Mouse (Mus musculus) kidney, embryonic 15.5 days (tissue): ENCODE results near the gene Tasp1. TPM values are rescaled to one million over a fixed set of nuclear protein-coding genes. Genes with fewer than 3 reads are reported as not detected.
"Not testable (repeated sequence)": the region's sequence is repeated elsewhere in the genome, so short reads cannot be mapped to it uniquely, and the experiment has no call there.

Source experiments
- ATAC-seq: fragments of 200-750 bp; cut with Nextera tagmentation; replicated peaks from 2 replicates; pipeline ENCODE4 v1.8.0; 2017; ENCODE audit warnings: moderate TSS enrichment; ENCODE audit not compliant: low FRiP score
- H3K27ac ChIP-seq: fragments of 300-500 bp; sonication (generic); 2 replicates; pipeline ENCODE4 v1.5.1; 2015; ENCODE audit warnings: mild to moderate bottlenecking, inconsistent platforms
- H3K27me3 ChIP-seq: fragments of 300-500 bp; sonication (generic); 2 replicates; pipeline ENCODE4 v1.6.1; 2015; ENCODE audit warnings: inconsistent platforms
- H3K36me3 ChIP-seq: fragments of 300-500 bp; sonication (generic); 2 replicates; pipeline ENCODE4 v1.6.1; 2015; ENCODE audit warnings: inconsistent platforms
- H3K4me1 ChIP-seq: fragments of 300-500 bp; sonication (generic); 2 replicates; pipeline ENCODE4 v1.6.1; 2015; ENCODE audit warnings: inconsistent platforms
- H3K4me2 ChIP-seq: fragments of 300-500 bp; sonication (generic); 2 replicates; pipeline ENCODE4 v1.6.1; 2015; ENCODE audit warnings: moderate library complexity, mild to moderate bottlenecking, inconsistent platforms
- H3K4me3 ChIP-seq: fragments of 300-500 bp; sonication (generic); replicated peaks from 2 replicates; pipeline ENCODE4 v1.5.1; 2015; ENCODE audit warnings: mild to moderate bottlenecking, inconsistent platforms
- H3K9ac ChIP-seq: fragments of 300-500 bp; sonication (generic); 2 replicates; pipeline ENCODE4 v1.6.1; 2015; ENCODE audit warnings: mild to moderate bottlenecking, inconsistent platforms
- H3K9me3 ChIP-seq: fragments of 300-500 bp; sonication (generic); replicated peaks from 2 replicates; pipeline ENCODE4 v1.6.1; 2016; ENCODE audit warnings: inconsistent platforms
- WGBS: fragments of 180-500 bp; shearing (Covaris S2); methylation state at CpG from one replicate; pipeline ENCODE4 v1.1.7; 2015; ENCODE audit warnings: mixed read lengths; 5-methylcytosine and 5-hydroxymethylcytosine counted together
- polyA plus RNA-seq: library from polyadenylated mRNA; unstranded; fragments of >200 nt; fragmentation: Nextera tagmentation; extraction: Ambion mirVana; gene quantifications from 2 replicates; pipeline ENCODE4 v1.2.1, GENCODE M21; 2015

Gene Tasp1
- polyA plus RNA-seq, 1 experiment from 2014 or later, result 21.6 TPM

- WGBS, result 61% methylated on average over 2 of the region's 2 CpGs
- Histone ChIP-seq H3K9ac (no peak overlapping the region), H3K4me1 (no peaks in the 10 kb centered on the region), H3K4me2 (no peak overlapping the region), H3K4me3 (no peak overlapping the region), H3K27me3 (no peaks in the 10 kb centered on the region), H3K36me3 (no peaks in the 10 kb centered on the region), H3K9me3 (no peaks in the 10 kb centered on the region), H3K27ac (no peak overlapping the region)
- ATAC-seq, result 0 out of 2 replicates have a peak, but pooled peaks have one; percentile 12
These were observed 192.8 kb downstream of the Tasp1 start for GRCm38 (mm10) chr2:139873762-139874161.

- not testable (repeated sequence) for H3K4me3 ChIP-seq, H3K36me3 ChIP-seq, H3K27ac ChIP-seq, H3K9ac ChIP-seq, ATAC-seq, H3K27me3 ChIP-seq, H3K4me1 ChIP-seq, H3K4me2 ChIP-seq, H3K9me3 ChIP-seq
- WGBS, result 94% methylated on average over 2 of the region's 2 CpGs
These were observed 197.5 kb downstream of the Tasp1 start for GRCm38 (mm10) chr2:139869071-139869470.

GRCm38 (mm10) chr2:139863396-139863795, 203.2 kb downstream of the Tasp1 start:
- H3K9ac ChIP-seq, H3K36me3 ChIP-seq, ATAC-seq, H3K27ac ChIP-seq, H3K27me3 ChIP-seq, H3K9me3 ChIP-seq, H3K4me2 ChIP-seq, H3K4me3 ChIP-seq, H3K4me1 ChIP-seq: not testable (repeated sequence)
- WGBS, result 95% methylated on average over 3 of the region's 3 CpGs

GRCm38 (mm10) chr2:139860133-139860494, 206.5 kb downstream of the Tasp1 start:
- no peaks in the 10 kb centered on the region for H3K36me3 ChIP-seq
- no peak overlapping the region for H3K4me3 ChIP-seq
- H3K4me1 ChIP-seq, result 0 out of 2 replicates have a peak, but pooled peaks cover 5% of the 10 kb centered on the region
- no peak overlapping the region for H3K27ac ChIP-seq
- ATAC-seq, result no peak
- H3K9me3 ChIP-seq, result no peaks in the 10 kb centered on the region
- no peaks in the 10 kb centered on the region for H3K27me3 ChIP-seq
- no peak overlapping the region for H3K4me2 ChIP-seq
- no peak overlapping the region for H3K9ac ChIP-seq
- WGBS, result 91% methylated on average over 5 of the region's 5 CpGs

- WGBS, result 25% methylated on average over 3 of the region's 3 CpGs
- ATAC-seq, result peak; percentile 55; the same call in 1 of the 2 replicates
- H3K27ac ChIP-seq, result no peak overlapping the region
These were observed 207.0 kb downstream of the Tasp1 start for GRCm38 (mm10) chr2:139859424-139860132.

GRCm38 (mm10) chr2:139849621-139850020, 217.0 kb downstream of the Tasp1 start:
- H3K4me3 ChIP-seq, result no peak overlapping the region
- H3K27me3 ChIP-seq, result no peaks in the 10 kb centered on the region
- no peak overlapping the region for H3K27ac ChIP-seq
- H3K4me2 ChIP-seq, result no peak overlapping the region
- ATAC-seq, result no peak
- no peaks in the 10 kb centered on the region for H3K9me3 ChIP-seq
- no peaks in the 10 kb centered on the region for H3K4me1 ChIP-seq
- 52% methylated on average over 1 of the region's 1 CpGs for WGBS
- no peaks in the 10 kb centered on the region for H3K36me3 ChIP-seq
- no peak overlapping the region for H3K9ac ChIP-seq

More at GRCm38 (mm10) chr2:139859424-139860132, 207.0 kb downstream of the Tasp1 start:
- no peak overlapping the region for H3K4me2 ChIP-seq
- no peaks in the 10 kb centered on the region for H3K9me3 ChIP-seq
- 0 out of 2 replicates have a peak, but pooled peaks cover 5% of the 10 kb centered on the region for H3K4me1 ChIP-seq
- H3K36me3 ChIP-seq, result no peaks in the 10 kb centered on the region
- no peak overlapping the region for H3K4me3 ChIP-seq
- H3K27me3 ChIP-seq, result no peaks in the 10 kb centered on the region
- no peak overlapping the region for H3K9ac ChIP-seq

GRCm38 (mm10) chr2:139841359-139841758, 225.2 kb downstream of the Tasp1 start:
- H3K27ac ChIP-seq, result no peak overlapping the region
- H3K4me3 ChIP-seq, result no peak overlapping the region
- no peaks in the 10 kb centered on the region for H3K36me3 ChIP-seq
- 88% methylated on average over 1 of the region's 1 CpGs for WGBS
- H3K9ac ChIP-seq, result no peak overlapping the region
- H3K4me2 ChIP-seq, result no peak overlapping the region
- H3K27me3 ChIP-seq, result no peaks in the 10 kb centered on the region
- no peaks in the 10 kb centered on the region for H3K4me1 ChIP-seq
- ATAC-seq, result no peak
- no peaks in the 10 kb centered on the region for H3K9me3 ChIP-seq

- no peak overlapping the region for H3K27ac ChIP-seq
- no peaks in the 10 kb centered on the region for H3K27me3 ChIP-seq
- WGBS, result 76% methylated on average over 5 of the region's 5 CpGs
- no peaks in the 10 kb centered on the region for H3K4me1 ChIP-seq
- no peak for ATAC-seq
- no peak overlapping the region for H3K4me2 ChIP-seq
- no peaks in the 10 kb centered on the region for H3K36me3 ChIP-seq
- no peak overlapping the region for H3K4me3 ChIP-seq
- no peaks in the 10 kb centered on the region for H3K9me3 ChIP-seq
- H3K9ac ChIP-seq, result no peak overlapping the region
These were observed 225.7 kb downstream of the Tasp1 start for GRCm38 (mm10) chr2:139840941-139841340.

GRCm38 (mm10) chr2:139821589-139822378, 244.8 kb downstream of the Tasp1 start:
- H3K4me2 ChIP-seq, result no peak overlapping the region
- H3K27ac ChIP-seq, result 0 out of 2 replicates have a peak overlapping the region, but pooled peaks have one; percentile 27
- 27% methylated on average over 8 of the region's 8 CpGs for WGBS
- peaks cover 13% of the 10 kb centered on the region for H3K4me1 ChIP-seq
- no peaks in the 10 kb centered on the region for H3K36me3 ChIP-seq
- H3K4me3 ChIP-seq, result no peak overlapping the region
- no peak overlapping the region for H3K9ac ChIP-seq
- peak; percentile 65 for ATAC-seq
- no peaks in the 10 kb centered on the region for H3K27me3 ChIP-seq
- H3K9me3 ChIP-seq, result no peaks in the 10 kb centered on the region

GRCm38 (mm10) chr2:139817275-139817674, 249.3 kb downstream of the Tasp1 start:
- ATAC-seq, result peak; percentile 35; the same call in 1 of the 2 replicates
- Histone ChIP-seq H3K4me3 (no peak overlapping the region), H3K27me3 (no peaks in the 10 kb centered on the region), H3K9ac (no peak overlapping the region), H3K4me2 (no peak overlapping the region), H3K4me1 (peaks cover 13% of the 10 kb centered on the region), H3K27ac (no peak overlapping the region), H3K36me3 (no peaks in the 10 kb centered on the region), H3K9me3 (no peaks in the 10 kb centered on the region)
- 56% methylated on average over 3 of the region's 3 CpGs for WGBS

- Histone ChIP-seq H3K36me3 (no peaks in the 10 kb centered on the region), H3K4me3 (no peak overlapping the region), H3K4me1 (no peaks in the 10 kb centered on the region), H3K27ac (no peak overlapping the region), H3K27me3 (no peaks in the 10 kb centered on the region), H3K9ac (no peak overlapping the region), H3K4me2 (no peak overlapping the region), H3K9me3 (no peaks in the 10 kb centered on the region)
- 92% methylated on average over 6 of the region's 6 CpGs for WGBS
- no peak for ATAC-seq
These were observed 258.7 kb downstream of the Tasp1 start for GRCm38 (mm10) chr2:139807887-139808286.

GRCm38 (mm10) chr2:139804041-139804440, 262.6 kb downstream of the Tasp1 start:
- H3K27ac ChIP-seq, result no peak overlapping the region
- no peaks in the 10 kb centered on the region for H3K4me1 ChIP-seq
- H3K9ac ChIP-seq, result no peak overlapping the region
- no peak overlapping the region for H3K4me2 ChIP-seq
- no peak for ATAC-seq
- H3K27me3 ChIP-seq, result no peaks in the 10 kb centered on the region
- WGBS, result 84% methylated on average over 7 of the region's 7 CpGs
- H3K9me3 ChIP-seq, result no peaks in the 10 kb centered on the region
- no peaks in the 10 kb centered on the region for H3K36me3 ChIP-seq
- no peak overlapping the region for H3K4me3 ChIP-seq
